Mouse (Mus musculus): Measurements from ENCODE around the gene Fam155a.
"Not testable (repeated sequence)": the region's sequence is repeated elsewhere in the genome, so short reads cannot be mapped to it uniquely, and the experiment has no call there.

Fam155a gene

GRCm38 (mm10) chr8:9770999-9771605, at the start of gene Fam155a:
TSS of gene Fam155a (minus strand) at chr8:9771161.
- no peak for DNase-seq (ENCODE audit: low spot score in 2 of 2)

- no peak for DNase-seq (ENCODE audit: low spot score in 2 of 2)
Measured at GRCm38 (mm10) chr8:9813273-9813946, 42.4 kb upstream of the Fam155a start.

GRCm38 (mm10) chr8:9810955-9811530, 40.1 kb upstream of the Fam155a start:
- DNase-seq (ENCODE audit: low spot score in 2 of 2) = no peak

GRCm38 (mm10) chr8:9808596-9808995, 37.6 kb upstream of the Fam155a start:
- no peak for DNase-seq (ENCODE audit: low spot score in 2 of 2)

DNA sequence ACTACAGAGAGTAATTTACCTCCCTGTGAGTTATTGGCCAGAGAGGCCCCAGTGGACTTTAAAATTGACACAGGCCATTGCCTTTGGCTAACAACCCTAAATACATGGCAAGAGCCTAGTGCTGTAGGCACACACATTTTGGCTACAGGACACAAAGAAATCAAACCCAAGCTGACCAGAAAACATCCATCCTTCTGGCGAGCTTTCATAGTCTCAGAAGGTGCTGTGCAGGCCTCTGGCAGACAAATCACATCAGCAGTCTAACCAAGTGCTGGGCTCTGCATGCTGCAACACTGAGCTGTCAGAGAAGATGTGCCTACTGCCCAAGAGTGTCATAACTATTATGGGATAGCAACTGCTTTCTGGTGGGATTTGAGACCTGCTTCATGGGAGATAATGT, 34.7 kb upstream of the Fam155a start:
- DNase-seq (ENCODE audit: low spot score in 2 of 2) = no peak

GRCm38 (mm10) chr8:9800346-9800745, 29.4 kb upstream of the Fam155a start:
- DNase-seq (ENCODE audit: low spot score in 2 of 2) = not testable (repeated sequence)

DNA sequence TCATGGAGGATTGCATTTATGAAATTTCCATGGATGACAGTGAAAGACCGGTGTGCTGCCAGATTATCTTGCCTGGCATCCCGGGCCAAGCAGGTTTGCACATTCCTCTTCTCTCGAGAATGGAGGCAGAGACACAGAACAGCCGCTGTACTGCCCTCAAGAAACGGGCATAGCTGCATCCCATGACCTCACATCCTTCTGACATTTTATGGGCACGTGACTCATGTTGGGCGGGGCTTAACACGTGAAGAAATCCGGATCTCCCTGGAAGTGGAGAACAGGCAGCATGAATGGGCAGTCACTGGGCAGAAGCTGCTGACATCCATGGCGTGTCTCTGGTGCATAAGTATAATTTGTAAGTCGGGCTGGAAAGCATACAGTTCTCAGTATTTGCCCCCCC, 29.0 kb upstream of the Fam155a start:
- DNase-seq (ENCODE audit: low spot score in 2 of 2) = no peak

DNA sequence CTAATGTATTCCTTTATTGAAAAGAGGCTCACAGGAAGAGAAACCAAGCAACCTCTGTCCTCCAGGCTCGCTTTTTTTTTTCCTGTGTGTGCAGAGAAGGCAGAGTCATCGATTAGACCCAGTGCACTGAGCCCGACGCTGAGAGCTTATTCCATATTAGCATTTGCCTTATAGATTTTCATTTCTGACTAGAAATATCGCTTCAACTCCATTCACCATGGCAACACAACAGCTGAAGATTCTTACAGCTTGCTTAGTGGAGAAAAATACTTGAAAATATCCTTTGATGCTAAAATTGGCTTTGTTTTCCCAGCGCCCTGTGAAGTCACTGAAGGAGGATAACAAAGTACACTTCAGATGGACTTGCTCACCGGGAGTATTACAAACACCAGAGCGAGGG, 26.6 kb upstream of the Fam155a start:
- no peak for DNase-seq (ENCODE audit: low spot score in 2 of 2)

DNA sequence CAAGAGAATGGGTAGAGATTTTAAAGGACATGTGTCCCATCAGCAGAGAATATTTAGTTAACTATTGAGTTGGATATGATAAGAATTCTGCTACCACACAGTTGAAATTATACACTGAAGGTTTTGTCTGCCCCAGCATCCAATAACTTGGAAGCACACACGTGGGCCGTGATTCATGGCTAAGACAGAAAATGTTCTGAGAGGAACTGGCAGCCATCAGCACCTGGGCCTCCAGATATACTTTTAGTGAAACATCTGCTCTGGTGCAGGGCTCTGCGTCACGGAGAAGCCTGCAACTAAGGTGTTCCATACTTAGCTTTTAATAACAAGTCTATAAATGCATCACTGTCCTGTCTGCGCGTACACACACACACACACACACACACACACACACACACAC, 24.8 kb upstream of the Fam155a start:
- DNase-seq (ENCODE audit: low spot score in 2 of 2) = no peak

- no peak for DNase-seq (ENCODE audit: low spot score in 2 of 2)
Measured at GRCm38 (mm10) chr8:9793351-9793750, 22.4 kb upstream of the Fam155a start.

DNA sequence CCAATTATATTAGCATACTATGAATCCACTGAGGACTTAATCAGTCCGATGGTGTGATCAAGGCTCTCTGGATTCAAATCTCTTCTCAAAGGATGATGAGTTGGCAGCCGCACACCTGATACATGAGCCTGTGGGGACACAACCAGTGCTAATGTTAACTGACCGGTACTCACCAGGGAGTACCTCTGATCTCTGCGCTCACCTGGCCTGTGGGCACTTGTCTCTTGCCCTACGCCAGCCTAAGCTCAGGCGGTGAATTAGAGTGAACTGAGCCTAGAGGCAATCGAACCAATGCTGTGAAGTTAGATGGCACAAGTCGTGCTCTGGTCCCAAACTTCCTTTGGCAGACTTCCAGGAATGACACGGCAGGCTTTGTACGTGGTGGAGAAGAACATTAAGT, 9.4 kb upstream of the Fam155a start:
- DNase-seq (ENCODE audit: low spot score in 2 of 2) = no peak

DNA sequence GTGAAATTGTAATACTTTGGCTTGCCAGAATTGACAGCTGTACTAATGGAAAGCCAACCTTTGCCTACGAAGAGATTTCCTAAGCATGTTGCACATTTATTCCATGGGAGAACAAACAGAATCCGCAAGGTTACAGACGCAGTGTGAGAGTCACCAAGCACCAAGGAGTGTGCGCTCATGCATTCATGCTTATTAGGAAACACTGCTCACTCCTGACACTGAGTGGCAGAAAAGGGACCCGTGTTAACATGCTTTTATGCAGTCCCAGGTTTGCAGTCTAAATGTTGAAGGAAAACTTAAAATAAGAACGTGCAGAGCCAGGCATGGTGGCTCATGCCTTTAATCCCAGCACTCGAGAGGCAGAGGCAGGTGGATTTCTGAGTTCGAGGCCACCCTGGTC, 7.2 kb upstream of the Fam155a start:
- no peak for DNase-seq (ENCODE audit: low spot score in 2 of 2)

DNA sequence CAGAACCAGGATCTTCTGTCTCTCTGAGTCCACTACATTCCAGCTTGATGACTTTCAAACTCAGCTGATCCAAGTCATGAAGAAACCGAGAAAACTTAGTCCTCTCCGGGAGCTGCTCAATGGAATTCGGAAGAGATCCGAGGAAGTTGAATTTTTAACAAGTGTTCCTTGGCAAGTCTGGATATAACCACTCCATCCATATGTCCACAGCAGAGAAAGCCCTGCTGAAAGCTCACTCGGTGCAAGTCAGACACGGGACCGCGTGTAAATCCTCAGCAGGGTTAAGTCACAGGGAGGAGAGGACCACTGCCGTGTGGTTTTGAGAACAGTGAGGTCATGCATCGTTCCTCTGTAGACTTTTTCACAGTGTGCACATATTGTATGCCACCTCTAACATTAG, 5.9 kb upstream of the Fam155a start:
- no peak for DNase-seq (ENCODE audit: low spot score in 2 of 2)

GRCm38 (mm10) chr8:9772519-9772840, 1.5 kb upstream of the Fam155a start:
- no peak for DNase-seq (ENCODE audit: low spot score in 2 of 2)

GRCm38 (mm10) chr8:9771606-9772518, 901 bp upstream of the Fam155a start:
- no peak for DNase-seq (ENCODE audit: low spot score in 2 of 2)

DNA sequence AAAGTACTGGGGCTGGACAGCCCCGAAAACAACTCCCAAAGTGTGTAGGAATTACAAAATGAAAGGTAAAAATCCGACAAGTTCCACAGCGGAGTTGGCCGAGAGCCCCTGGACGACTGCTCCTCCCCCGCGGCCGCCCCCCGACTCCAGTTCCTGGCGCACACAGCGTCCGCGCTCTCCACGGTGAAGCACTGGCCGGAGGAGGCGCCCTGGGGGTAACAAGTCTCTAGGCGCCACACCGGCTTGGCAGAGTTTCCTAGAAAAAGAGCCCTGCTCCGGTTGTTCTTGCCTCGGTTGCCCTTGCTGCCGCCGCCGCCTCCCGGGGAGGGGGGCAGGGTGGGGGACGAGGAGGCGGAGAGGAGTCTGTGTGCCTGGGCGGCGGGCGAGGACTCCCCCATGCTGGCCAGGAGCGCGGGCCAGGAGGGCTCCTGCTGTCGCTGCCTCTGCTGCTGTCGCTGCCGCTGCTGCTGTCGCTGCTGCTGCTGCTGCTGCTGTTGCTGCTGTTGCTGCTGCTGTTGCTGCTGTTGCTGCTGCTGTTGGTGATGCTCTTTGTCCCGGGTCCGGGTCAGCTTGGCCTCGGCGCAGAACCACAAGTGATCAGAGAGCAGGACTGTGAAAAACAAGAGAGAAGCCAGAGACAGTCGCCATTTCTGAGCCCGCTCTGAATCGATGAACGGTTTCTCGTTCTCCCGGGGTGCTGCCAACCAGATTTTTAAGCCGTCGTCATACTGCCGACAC, 531 bp downstream of the Fam155a start:
- no peak for DNase-seq (ENCODE audit: low spot score in 2 of 2)

DNA sequence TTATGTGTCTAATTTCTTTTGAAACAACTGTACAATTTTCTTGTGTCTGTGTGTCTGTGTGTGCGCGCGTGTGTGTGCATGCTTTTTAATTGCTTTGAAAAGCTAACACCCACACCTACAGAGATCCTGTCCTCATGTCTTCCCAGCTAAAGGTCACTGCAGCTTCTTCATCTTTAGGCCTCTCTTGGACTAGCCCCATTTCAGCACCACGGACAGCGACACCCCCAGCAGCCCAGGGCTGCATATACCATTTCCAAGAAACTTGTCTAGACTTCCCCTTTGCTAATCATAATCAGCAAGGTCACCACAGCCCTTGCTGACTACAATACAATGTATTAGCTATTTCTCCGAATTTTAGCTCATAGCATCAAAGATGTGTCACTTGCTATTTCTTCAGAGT, 1.9 kb downstream of the Fam155a start:
- DNase-seq (ENCODE audit: low spot score in 2 of 2) = no peak

DNA sequence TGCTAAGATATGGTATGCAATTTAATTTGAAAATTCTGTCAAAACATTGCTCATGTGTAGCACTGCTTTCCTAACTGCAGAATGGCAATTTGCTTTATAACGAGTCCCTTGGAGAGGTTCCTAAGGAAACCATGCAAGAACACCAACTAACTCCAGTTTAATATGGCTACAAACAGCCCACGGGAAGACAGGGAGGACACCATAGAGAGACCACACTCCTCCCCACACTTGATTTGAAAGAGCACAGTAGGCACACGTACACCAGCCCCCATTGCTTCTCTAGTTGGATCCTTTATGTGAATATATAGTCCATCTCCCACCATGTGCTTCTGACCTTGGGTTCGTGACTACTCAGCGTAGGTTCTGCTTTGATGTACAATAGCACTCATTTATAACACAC, 35.8 kb downstream of the Fam155a start:
- no peak for DNase-seq (ENCODE audit: low spot score in 2 of 2)

DNA sequence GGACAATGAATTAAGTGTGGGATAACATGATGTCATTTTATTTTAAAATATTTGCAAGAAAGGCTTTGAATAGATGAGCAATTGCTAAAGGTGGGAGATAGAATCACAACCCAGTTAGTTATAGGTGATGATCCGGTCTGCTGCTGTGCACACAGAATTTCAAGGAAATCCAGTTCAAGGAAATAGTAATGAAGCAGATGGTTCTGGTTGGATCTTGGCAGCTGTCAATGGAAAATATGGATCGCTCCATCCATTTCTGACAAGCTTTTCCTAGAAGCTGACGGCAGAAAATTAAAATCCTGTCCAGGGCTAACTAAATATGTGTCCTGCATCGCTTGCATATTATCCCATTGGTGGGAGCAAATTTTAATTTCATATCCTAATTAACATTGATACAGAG, 61.2 kb downstream of the Fam155a start:
- no peak for DNase-seq (ENCODE audit: low spot score in 2 of 2)

DNA sequence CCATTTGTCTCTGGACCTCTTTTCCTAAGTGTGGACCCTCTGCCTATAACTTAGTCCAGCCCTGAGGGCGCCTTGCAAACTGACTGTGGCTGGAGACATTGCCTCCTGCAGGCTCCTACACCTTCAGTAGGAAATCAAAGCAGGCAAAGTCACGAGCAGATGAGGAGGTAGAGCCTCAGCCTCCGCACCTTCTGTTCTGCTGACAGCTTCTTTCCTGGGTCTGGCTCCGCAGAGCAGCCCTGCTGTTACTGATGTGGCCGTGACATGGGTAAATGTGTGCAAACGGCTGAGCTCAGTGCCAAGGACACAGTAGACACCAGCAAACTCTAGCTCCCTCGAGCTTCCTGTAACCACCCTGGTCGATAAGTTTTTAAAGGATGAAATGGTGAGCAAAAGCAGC, 63.5 kb downstream of the Fam155a start:
- no peak for DNase-seq (ENCODE audit: low spot score in 2 of 2)

- no peak for DNase-seq (ENCODE audit: low spot score in 2 of 2)
Measured at GRCm38 (mm10) chr8:9694794-9695193, 76.2 kb downstream of the Fam155a start.

- DNase-seq (ENCODE audit: low spot score in 2 of 2) = no peak
Measured at GRCm38 (mm10) chr8:9692370-9692769, 78.6 kb downstream of the Fam155a start.

Data from natural killer cell, adult 2 months (primary cell).